ENCODE assay signal across 29 mouse cellular contexts in the genomic region with DNA sequence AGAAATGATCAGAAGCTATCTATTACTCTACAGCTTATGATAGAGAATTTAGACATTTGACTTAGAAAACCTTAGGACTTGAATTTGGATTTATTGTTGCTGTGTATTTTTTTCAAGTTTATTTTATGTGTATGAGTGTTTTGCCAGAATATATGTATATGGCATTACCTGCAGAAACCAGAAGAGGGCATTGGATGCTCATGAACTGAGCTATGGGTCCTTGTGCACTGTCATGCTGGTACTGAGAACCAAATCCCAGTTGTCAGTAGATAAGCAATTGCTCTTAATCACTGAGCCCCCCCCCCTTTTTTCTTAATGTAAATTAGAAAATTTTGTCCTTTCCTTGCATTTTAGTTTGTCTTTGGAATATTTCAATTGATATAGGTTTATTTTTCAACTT.
DNase-seq lines count a peak whose midpoint lies in the region; ATAC-seq and TF ChIP-seq lines count a peak whose summit lies in the region.
"Had no signal": no experiment of that assay in that cellular context is flagged by ENCODE, and none has a peak within 500 bp of the region (broad histone marks: within the 10 kb centered on the region; RNA-seq: fewer than 3 reads in every experiment).

No protein-coding gene starts in this region.

- H3K4me3 ChIP-seq in E14TG2a.4 (replicated peaks; ENCODE audit: low read length) = no peak overlapping the region
- H3K4me3 ChIP-seq in intestine, postnatal 0 days (ENCODE audit: low read depth, low read length) = no peak overlapping the region
- H3K4me3 ChIP-seq: embryonic facial prominence, embryonic 10.5 days; embryonic facial prominence, embryonic 15.5 days; forebrain, embryonic 12.5 days; heart, embryonic 10.5 days; heart, embryonic 15.5 days; kidney, embryonic 15.5 days; layer of hippocampus, adult 2 months had no signal

- H3K36me3 ChIP-seq in E14TG2a.4 (ENCODE audit: insufficient read depth, low read length) = no peaks in the 10 kb centered on the region
- H3K36me3 ChIP-seq in intestine, postnatal 0 days (ENCODE audit: control insufficient read depth, insufficient read depth) = no peaks in the 10 kb centered on the region
- H3K36me3 ChIP-seq: embryonic facial prominence, embryonic 10.5 days; embryonic facial prominence, embryonic 15.5 days; forebrain, embryonic 12.5 days; heart, embryonic 10.5 days; heart, embryonic 15.5 days; kidney, embryonic 15.5 days had no signal

- TF ChIP-seq CTCF in E14TG2a.4 (conservative IDR thresholded peaks at IDR 0.05; ENCODE audit: low read length) (peak; percentile 11; the same call in 1 of the 2 replicates), Patski (IDR thresholded peaks at IDR 0.05) (peak; percentile 14)
- no peak for TF ChIP-seq CTCF in intestine, postnatal 0 days (IDR thresholded peaks at IDR 0.05; ENCODE audit: low read depth)

- no peaks in the 10 kb centered on the region for H3K4me1 ChIP-seq in E14TG2a.4 (replicated peaks; ENCODE audit: low read depth, low read length)
- H3K4me1 ChIP-seq in intestine, postnatal 0 days (replicated peaks; ENCODE audit: control insufficient read depth, insufficient read depth, low read length) = no peaks in the 10 kb centered on the region
- H3K4me1 ChIP-seq: embryonic facial prominence, embryonic 10.5 days; embryonic facial prominence, embryonic 15.5 days; forebrain, embryonic 12.5 days; heart, embryonic 10.5 days; heart, embryonic 15.5 days; kidney, embryonic 15.5 days had no signal

- no peaks in the 10 kb centered on the region for H3K9me3 ChIP-seq in E14TG2a.4 (ENCODE audit: low read length)
- no peaks in the 10 kb centered on the region for H3K9me3 ChIP-seq in intestine, postnatal 0 days (ENCODE audit: control insufficient read depth)
- H3K9me3 ChIP-seq: forebrain, embryonic 12.5 days; heart, embryonic 10.5 days; heart, embryonic 15.5 days; kidney, embryonic 15.5 days had no signal

- in situ Hi-C loops in Patski (cut with MboI; ENCODE audit: low pct_unique_long_range_greater_than_20kb) = no loop called here

- H3K9ac ChIP-seq in intestine, postnatal 0 days (ENCODE audit: low read depth, low read length) = no peak overlapping the region
- H3K9ac ChIP-seq: embryonic facial prominence, embryonic 15.5 days; forebrain, embryonic 12.5 days; forebrain, postnatal 0 days; heart, embryonic 15.5 days; kidney, embryonic 15.5 days; liver, embryonic 14.5 days; lung, embryonic 14.5 days had no signal

- peak; percentile 0 for DNase-seq in embryo, embryonic 10.5 days (ENCODE audit: low spot score)
- no peak for DNase-seq in embryo, embryonic 11 days
- no peak for DNase-seq in Patski (ENCODE audit: low read depth, low spot score)
- DNase-seq in frontal cortex, postnatal 36 days (ENCODE audit: low spot score in 2 of 2) = no peak
- DNase-seq in cerebellum, adult 9-11 months = no peak
- DNase-seq: adrenal gland, postnatal 14 days; cerebellum, adult 11-12 months; cerebellum, postnatal 10 days; forebrain, postnatal 0 days; gastrocnemius, postnatal 25 days; heart, adult 11 months; kidney, postnatal 25 days; liver; lung, embryonic 14.5 days; lung, postnatal 14 days; midbrain, embryonic 14.5 days; thymus, postnatal 14 days had no signal

- POLR2A ChIA-PET in Patski (lab: Charles Lee) = no interaction called here

- H3K4me2 ChIP-seq in intestine, postnatal 0 days (replicated peaks; ENCODE audit: low read depth) = no peak overlapping the region
- H3K4me2 ChIP-seq: embryonic facial prominence, embryonic 15.5 days; forebrain, embryonic 12.5 days; heart, embryonic 15.5 days; kidney, embryonic 15.5 days; lung, embryonic 14.5 days had no signal

- H3K27ac ChIP-seq in intestine, postnatal 0 days (ENCODE audit: low read depth, low read length) = no peak overlapping the region
- H3K27ac ChIP-seq: embryonic facial prominence, embryonic 10.5 days; embryonic facial prominence, embryonic 15.5 days; forebrain, embryonic 12.5 days; heart, embryonic 10.5 days; heart, embryonic 15.5 days; kidney, embryonic 15.5 days; layer of hippocampus, adult 2 months; liver, embryonic 14.5 days had no signal

- H3K27me3 ChIP-seq in E14TG2a.4 (ENCODE audit: insufficient read depth, low read length) (no peaks in the 10 kb centered on the region), Patski (no peaks in the 10 kb centered on the region)
- no peaks in the 10 kb centered on the region for H3K27me3 ChIP-seq in intestine, postnatal 0 days (replicated peaks; ENCODE audit: control insufficient read depth, insufficient read depth, low read length)
- H3K27me3 ChIP-seq: embryonic facial prominence, embryonic 15.5 days; forebrain, embryonic 12.5 days; heart, embryonic 15.5 days; kidney, embryonic 15.5 days had no signal

- CTCF ChIA-PET in Patski (lab: Charles Lee) = interaction anchor here (0.7 kb wide), 1 partner anchor 127 kb away, joined by 3 read pairs; no protein-coding TSS in a partner anchor

- no peak for ATAC-seq in Patski
- ATAC-seq in intestine, postnatal 0 days = no peak
- ATAC-seq: CD4-positive, CD25-positive, alpha-beta regulatory T cell, adult 4 months; forebrain, postnatal 0 days; intestine, embryonic 16.5 days had no signal
